Mouse (Mus musculus) hindbrain, embryonic 15.5 days (tissue): Measurements from ENCODE around the gene Klf13. TPM values are rescaled to one million over a fixed set of nuclear protein-coding genes. Genes with fewer than 3 reads are reported as not detected.

Source experiments
- ATAC-seq: fragments of 200-750 bp; cut with Nextera tagmentation; 2 replicates; pipeline ENCODE4 v1.8.0; 2017; ENCODE audit warnings: low read depth, moderate number of reproducible peaks, moderate TSS enrichment; ENCODE audit not compliant: low FRiP score
- H3K27ac ChIP-seq: fragments of 300-500 bp; sonication (generic); replicated peaks from 2 replicates; pipeline ENCODE4 v1.5.1; 2015; ENCODE audit warnings: mild to moderate bottlenecking, inconsistent platforms
- H3K27me3 ChIP-seq: fragments of 300-500 bp; sonication (generic); 2 replicates; pipeline ENCODE4 v1.6.1; 2015; ENCODE audit warnings: control low read depth, inconsistent platforms
- H3K36me3 ChIP-seq: fragments of 300-500 bp; sonication (generic); 2 replicates; pipeline ENCODE4 v1.6.1; 2015; ENCODE audit warnings: control low read depth, inconsistent platforms
- H3K4me1 ChIP-seq: fragments of 300-500 bp; sonication (generic); replicated peaks from 2 replicates; pipeline ENCODE4 v1.6.1; 2015; ENCODE audit warnings: control low read depth, inconsistent platforms
- H3K4me2 ChIP-seq: fragments of 300-500 bp; sonication (generic); 2 replicates; pipeline ENCODE4 v1.6.1; 2015; ENCODE audit warnings: moderate library complexity, mild to moderate bottlenecking, inconsistent platforms
- H3K4me3 ChIP-seq: fragments of 300-500 bp; sonication (generic); 2 replicates; pipeline ENCODE4 v1.5.1; 2015; ENCODE audit warnings: mild to moderate bottlenecking, inconsistent platforms
- H3K9ac ChIP-seq: fragments of 300-500 bp; sonication (generic); 2 replicates; pipeline ENCODE4 v1.6.1; 2015; ENCODE audit warnings: inconsistent platforms
- H3K9me3 ChIP-seq: fragments of 300-500 bp; sonication (generic); 2 replicates; pipeline ENCODE4 v1.6.1; 2016; ENCODE audit warnings: control low read depth, inconsistent platforms
- WGBS: fragments of 180-500 bp; shearing (Covaris S2); methylation state at CpG from one replicate; pipeline ENCODE4 v1.1.7; 2015; 5-methylcytosine and 5-hydroxymethylcytosine counted together
- polyA plus RNA-seq: library from polyadenylated mRNA; unstranded; fragments of >200 nt; fragmentation: Nextera tagmentation; extraction: Ambion mirVana; gene quantifications from 2 replicates; pipeline ENCODE4 v1.2.1, GENCODE M21; 2015

Gene Klf13
- polyA plus RNA-seq, 1 experiment from 2014 or later = 24.7 TPM

GRCm38 (mm10) chr7:63921909-63922562, 16.7 kb downstream of the Klf13 start:
- no peaks in the 10 kb centered on the region for H3K36me3 ChIP-seq
- no peak overlapping the region for H3K27ac ChIP-seq
- no peak overlapping the region for H3K4me3 ChIP-seq
- peaks cover 63% of the 10 kb centered on the region for H3K4me1 ChIP-seq
- no peaks in the 10 kb centered on the region for H3K9me3 ChIP-seq
- no peak for ATAC-seq
- H3K9ac ChIP-seq = no peak overlapping the region
- H3K27me3 ChIP-seq = no peaks in the 10 kb centered on the region
- WGBS = 73% methylated on average over 8 of the region's 8 CpGs
- H3K4me2 ChIP-seq = no peak overlapping the region

- WGBS = 92% methylated on average over 12 of the region's 12 CpGs
Measured at GRCm38 (mm10) chr7:63918771-63919768, 19.6 kb downstream of the Klf13 start.

GRCm38 (mm10) chr7:63917693-63918092, 21.0 kb downstream of the Klf13 start:
- Histone ChIP-seq H3K36me3 (no peaks in the 10 kb centered on the region), H3K27me3 (no peaks in the 10 kb centered on the region), H3K9me3 (no peaks in the 10 kb centered on the region), H3K9ac (no peak overlapping the region), H3K4me2 (no peak overlapping the region), H3K4me3 (no peak overlapping the region), H3K4me1 (peaks cover 44% of the 10 kb centered on the region), H3K27ac (no peak overlapping the region)
- 58% methylated on average over 6 of the region's 6 CpGs for WGBS
- no peak for ATAC-seq

More at GRCm38 (mm10) chr7:63918771-63919768, 19.6 kb downstream of the Klf13 start:
- no peaks in the 10 kb centered on the region for H3K9me3 ChIP-seq
- no peak overlapping the region for H3K9ac ChIP-seq
- no peaks in the 10 kb centered on the region for H3K27me3 ChIP-seq
- H3K4me2 ChIP-seq = no peak overlapping the region
- no peaks in the 10 kb centered on the region for H3K36me3 ChIP-seq
- ATAC-seq = no peak
- H3K4me1 ChIP-seq = peaks cover 37% of the 10 kb centered on the region
- H3K27ac ChIP-seq = no peak overlapping the region
- H3K4me3 ChIP-seq = no peak overlapping the region

GRCm38 (mm10) chr7:63916268-63916907, 22.3 kb downstream of the Klf13 start, which contains the start of gene E030018B13Rik:
TSS of gene E030018B13Rik (plus strand) at chr7:63916857.
- 87% methylated on average over 6 of the region's 6 CpGs for WGBS

GRCm38 (mm10) chr7:63914891-63915290, 23.8 kb downstream of the Klf13 start:
- 94% methylated on average over 2 of the region's 2 CpGs for WGBS
- H3K27me3 ChIP-seq = no peaks in the 10 kb centered on the region
- H3K9ac ChIP-seq = no peak overlapping the region
- H3K36me3 ChIP-seq = no peaks in the 10 kb centered on the region
- no peak for ATAC-seq
- H3K9me3 ChIP-seq = no peaks in the 10 kb centered on the region
- no peak overlapping the region for H3K4me3 ChIP-seq
- no peak overlapping the region for H3K27ac ChIP-seq
- H3K4me1 ChIP-seq = peaks cover 61% of the 10 kb centered on the region
- H3K4me2 ChIP-seq = no peak overlapping the region

More at GRCm38 (mm10) chr7:63916268-63916907, 22.3 kb downstream of the Klf13 start, which contains the start of gene E030018B13Rik:
- Histone ChIP-seq H3K4me1 (peaks cover 48% of the 10 kb centered on the region), H3K9me3 (no peaks in the 10 kb centered on the region), H3K27ac (no peak within 1 kb of the TSS), H3K4me2 (no peak within 1 kb of the TSS), H3K36me3 (no peaks in the 10 kb centered on the region), H3K4me3 (no peak within 1 kb of the TSS), H3K27me3 (no peaks in the 10 kb centered on the region), H3K9ac (no peak within 1 kb of the TSS)
- no peak for ATAC-seq

GRCm38 (mm10) chr7:63913724-63914692, 24.7 kb downstream of the Klf13 start:
- peak overlapping the region; percentile 12; the same call in 1 of the 2 replicates for H3K27ac ChIP-seq

GRCm38 (mm10) chr7:63912924-63913723, 25.6 kb downstream of the Klf13 start:
- Histone ChIP-seq H3K9me3 (no peaks in the 10 kb centered on the region), H3K27me3 (no peaks in the 10 kb centered on the region), H3K9ac (no peak overlapping the region), H3K4me1 (peaks cover 65% of the 10 kb centered on the region), H3K4me2 (no peak overlapping the region), H3K36me3 (no peaks in the 10 kb centered on the region), H3K4me3 (no peak overlapping the region), H3K27ac (peak overlapping the region; percentile 37)
- 24% methylated on average over 12 of the region's 12 CpGs for WGBS
- no peak for ATAC-seq

More at GRCm38 (mm10) chr7:63913724-63914692, 24.7 kb downstream of the Klf13 start:
- no peak overlapping the region for H3K9ac ChIP-seq
- H3K9me3 ChIP-seq = no peaks in the 10 kb centered on the region
- no peak overlapping the region for H3K4me3 ChIP-seq
- no peak overlapping the region for H3K4me2 ChIP-seq
- peaks cover 60% of the 10 kb centered on the region for H3K4me1 ChIP-seq
- no peaks in the 10 kb centered on the region for H3K36me3 ChIP-seq
- no peak for ATAC-seq
- WGBS = 48% methylated on average over 10 of the region's 10 CpGs
- no peaks in the 10 kb centered on the region for H3K27me3 ChIP-seq

- Histone ChIP-seq H3K9ac (no peak overlapping the region), H3K27me3 (no peaks in the 10 kb centered on the region), H3K4me3 (no peak overlapping the region), H3K4me2 (no peak overlapping the region), H3K4me1 (peaks cover 64% of the 10 kb centered on the region), H3K9me3 (no peaks in the 10 kb centered on the region), H3K27ac (peak overlapping the region; percentile 37), H3K36me3 (no peaks in the 10 kb centered on the region)
- peak; percentile 17; the same call in 1 of the 2 replicates for ATAC-seq
- WGBS = 26% methylated on average over 7 of the region's 7 CpGs
Measured at GRCm38 (mm10) chr7:63912234-63912810, 26.4 kb downstream of the Klf13 start.

GRCm38 (mm10) chr7:63911383-63912233, 27.1 kb downstream of the Klf13 start:
- Histone ChIP-seq H3K4me2 (no peak overlapping the region), H3K9ac (no peak overlapping the region), H3K27me3 (no peaks in the 10 kb centered on the region), H3K4me1 (peaks cover 63% of the 10 kb centered on the region), H3K36me3 (no peaks in the 10 kb centered on the region), H3K27ac (peak overlapping the region; percentile 37), H3K4me3 (no peak overlapping the region), H3K9me3 (no peaks in the 10 kb centered on the region)
- whole genome bisulfite sequencing = 50% methylated on average over 8 of the region's 8 CpGs
- peak; percentile 45 for ATAC-seq
